Mouse (Mus musculus) lung, postnatal 0 days (tissue): Measurements from ENCODE around the gene Olfr10. TPM values are rescaled to one million over a fixed set of nuclear protein-coding genes. Genes with fewer than 3 reads are reported as not detected.

ENCODE experiments used
- ATAC-seq: fragments of 200-750 bp; cut with Nextera tagmentation; 2 replicates; pipeline ENCODE4 v1.8.0; 2017; ENCODE audit warnings: moderate library complexity
- DNase-seq: peaks from one replicate; pipeline ENCODE4 v3.0.0-alpha.2; 2016; ENCODE audit warnings: low spot score
- H3K27ac ChIP-seq: fragments of 300-500 bp; sonication (generic); 2 replicates; pipeline ENCODE4 v1.5.1; 2014; ENCODE audit warnings: antibody characterized with exemption, mild to moderate bottlenecking, low read length, mixed read lengths
- H3K27me3 ChIP-seq: fragments of 300-500 bp; sonication (generic); replicated peaks from 2 replicates; pipeline ENCODE4 v1.6.1; 2014; ENCODE audit warnings: low read length, mixed read lengths; ENCODE audit not compliant: insufficient read depth
- H3K36me3 ChIP-seq: fragments of 300-500 bp; sonication (generic); 2 replicates; pipeline ENCODE4 v1.6.1; 2014; ENCODE audit warnings: low read length, mixed read lengths; ENCODE audit not compliant: insufficient read depth
- H3K4me1 ChIP-seq: fragments of 300-500 bp; sonication (generic); 2 replicates; pipeline ENCODE4 v1.6.1; 2014; ENCODE audit warnings: antibody characterized with exemption, low read depth, low read length, mixed read lengths; ENCODE audit not compliant: insufficient read depth
- H3K4me2 ChIP-seq: fragments of 300-500 bp; sonication (generic); replicated peaks from 2 replicates; pipeline ENCODE4 v1.6.1; 2014; ENCODE audit warnings: low read depth, mild to moderate bottlenecking, low read length, moderate library complexity, mixed read lengths
- H3K4me3 ChIP-seq: fragments of 300-500 bp; sonication (generic); 2 replicates; pipeline ENCODE4 v1.5.1; 2014; ENCODE audit warnings: low read depth, low read length
- H3K9ac ChIP-seq: fragments of 300-500 bp; sonication (generic); replicated peaks from 2 replicates; pipeline ENCODE4 v1.6.1; 2014; ENCODE audit warnings: low read depth, mild to moderate bottlenecking
- H3K9me3 ChIP-seq: fragments of 300-500 bp; sonication (generic); 2 replicates; pipeline ENCODE4 v1.6.1; 2016; ENCODE audit warnings: low read length, mixed read lengths
- CTCF ChIP-seq: IDR thresholded peaks from 2 replicates; pipeline ENCODE4 v1.5.1; 2016; ENCODE audit warnings: antibody characterized with exemption, mild to moderate bottlenecking
- EP300 ChIP-seq: IDR thresholded peaks from 2 replicates; pipeline ENCODE4 v1.6.1; 2016; ENCODE audit warnings: antibody characterized with exemption, mild to moderate bottlenecking, control low read depth
- WGBS: fragments of 180-500 bp; shearing (Covaris S2); extraction: QIAGEN DNeasy Blood & Tissue Kit; methylation state at CpG from one replicate; pipeline ENCODE4 v1.1.7; 2014; 5-methylcytosine and 5-hydroxymethylcytosine counted together
- polyA plus RNA-seq: library from polyadenylated mRNA; unstranded; fragments of >200 nt; fragmentation: Nextera tagmentation; extraction: Ambion mirVana; gene quantifications from 2 replicates; pipeline ENCODE4 v1.2.1, GENCODE M21; 2015

The Olfr10 gene
- polyA plus RNA-seq, 1 experiment from 2014 or later = not detected

- Histone ChIP-seq H3K27ac (no peak overlapping the region), H3K9ac (no peak overlapping the region), H3K4me1 (no peaks in the 10 kb centered on the region; the same call in 1 of the 2 replicates), H3K27me3 (no peaks in the 10 kb centered on the region), H3K4me2 (no peak overlapping the region), H3K36me3 (peaks cover 18% of the 10 kb centered on the region), H3K9me3 (no peaks in the 10 kb centered on the region), H3K4me3 (no peak overlapping the region)
- WGBS = 90% methylated on average over 6 of the region's 6 CpGs
- no peak for ATAC-seq
- TF ChIP-seq CTCF (no peak), EP300 (no peak)
- DNase-seq = no peak
Measured at GRCm38 (mm10) chr11:49263149-49263548, 41.4 kb upstream of the Olfr10 start.

- Histone ChIP-seq H3K9ac (no peak overlapping the region), H3K4me2 (no peak overlapping the region), H3K36me3 (peaks cover 13% of the 10 kb centered on the region), H3K27ac (0 out of 2 replicates have a peak overlapping the region, but pooled peaks have one; percentile 43), H3K4me1 (no peaks in the 10 kb centered on the region; the same call in 1 of the 2 replicates), H3K4me3 (no peak overlapping the region), H3K27me3 (no peaks in the 10 kb centered on the region), H3K9me3 (no peaks in the 10 kb centered on the region)
- DNase-seq (no peak), ATAC-seq (no peak)
- no peak for TF ChIP-seq CTCF
- TF ChIP-seq EP300 = no peak
- WGBS = 83% methylated on average over 7 of the region's 7 CpGs
Measured at GRCm38 (mm10) chr11:49264081-49264480, 40.5 kb upstream of the Olfr10 start.

- ATAC-seq (peak; percentile 76), DNase-seq (peak; percentile 75)
- Histone ChIP-seq H3K9ac (no peak overlapping the region), H3K4me1 (no peaks in the 10 kb centered on the region; the same call in 1 of the 2 replicates), H3K9me3 (no peaks in the 10 kb centered on the region), H3K36me3 (peaks cover 13% of the 10 kb centered on the region), H3K27ac (no peak overlapping the region), H3K4me3 (no peak overlapping the region), H3K4me2 (no peak overlapping the region), H3K27me3 (no peaks in the 10 kb centered on the region)
- TF ChIP-seq CTCF (no peak), EP300 (no peak)
- WGBS = 55% methylated on average over 11 of the region's 11 CpGs
Measured at GRCm38 (mm10) chr11:49264622-49265021, 39.9 kb upstream of the Olfr10 start.

GRCm38 (mm10) chr11:49265101-49265500, 39.4 kb upstream of the Olfr10 start:
- H3K4me1 ChIP-seq = no peaks in the 10 kb centered on the region; the same call in 1 of the 2 replicates
- H3K36me3 ChIP-seq = peaks cover 13% of the 10 kb centered on the region
- no peak for ATAC-seq
- H3K4me3 ChIP-seq = no peak overlapping the region
- no peak overlapping the region for H3K9ac ChIP-seq
- WGBS = 81% methylated on average over 8 of the region's 8 CpGs
- no peak overlapping the region for H3K4me2 ChIP-seq
- no peaks in the 10 kb centered on the region for H3K9me3 ChIP-seq
- no peaks in the 10 kb centered on the region for H3K27me3 ChIP-seq
- H3K27ac ChIP-seq = no peak overlapping the region
- no peak for TF ChIP-seq CTCF
- TF ChIP-seq EP300 = no peak
- DNase-seq = no peak

GRCm38 (mm10) chr11:49266671-49267070, 37.9 kb upstream of the Olfr10 start:
- 25% methylated on average over 6 of the region's 6 CpGs for whole genome bisulfite sequencing
- no peaks in the 10 kb centered on the region for H3K27me3 ChIP-seq

GRCm38 (mm10) chr11:49267316-49267715, 37.2 kb upstream of the Olfr10 start:
- H3K9ac ChIP-seq = no peak overlapping the region
- H3K9me3 ChIP-seq = no peaks in the 10 kb centered on the region
- DNase-seq (no peak), ATAC-seq (no peak)
- no peak overlapping the region for H3K4me3 ChIP-seq
- H3K36me3 ChIP-seq = 0 out of 2 replicates have a peak, but pooled peaks cover under 1% of the 10 kb centered on the region
- no peak overlapping the region for H3K4me2 ChIP-seq
- no peaks in the 10 kb centered on the region for H3K27me3 ChIP-seq
- 70% methylated on average over 10 of the region's 10 CpGs for WGBS
- 0 out of 2 replicates have a peak overlapping the region, but pooled peaks have one; percentile 38 for H3K27ac ChIP-seq
- TF ChIP-seq EP300 = no peak
- no peak for TF ChIP-seq CTCF
- no peaks in the 10 kb centered on the region; the same call in 1 of the 2 replicates for H3K4me1 ChIP-seq

More at GRCm38 (mm10) chr11:49266671-49267070, 37.9 kb upstream of the Olfr10 start:
- Histone ChIP-seq H3K4me3 (no peak overlapping the region), H3K4me1 (no peaks in the 10 kb centered on the region; the same call in 1 of the 2 replicates), H3K27ac (no peak overlapping the region), H3K36me3 (peaks cover 7% of the 10 kb centered on the region; the same call in 1 of the 2 replicates), H3K4me2 (no peak overlapping the region), H3K9me3 (no peaks in the 10 kb centered on the region), H3K9ac (no peak overlapping the region)
- TF ChIP-seq EP300 (no peak), CTCF (no peak)
- ATAC-seq (no peak), DNase-seq (peak; percentile 57)
